Mouse (Mus musculus): Measurements from ENCODE around the gene Wdfy3.
"Not testable (repeated sequence)": the region's sequence is repeated elsewhere in the genome, so short reads cannot be mapped to it uniquely, and the experiment has no call there.

Wdfy3 gene

GRCm38 (mm10) chr5:101887989-101888388 is 181.7 kb downstream of the Wdfy3 start:
- DNase-seq (ENCODE audit: extremely low spot score), result no peak

- no peak for DNase-seq (ENCODE audit: extremely low spot score)
Observed at GRCm38 (mm10) chr5:101885039-101885438, 184.7 kb downstream of the Wdfy3 start.

GRCm38 (mm10) chr5:101882191-101882590 is 187.5 kb downstream of the Wdfy3 start:
- DNase-seq (ENCODE audit: extremely low spot score), result no peak

- no peak for DNase-seq (ENCODE audit: extremely low spot score)
Observed at GRCm38 (mm10) chr5:101879914-101880313, 189.8 kb downstream of the Wdfy3 start.

GRCm38 (mm10) chr5:101878403-101878802 is 191.3 kb downstream of the Wdfy3 start:
- DNase-seq (ENCODE audit: extremely low spot score), result no peak

GRCm38 (mm10) chr5:101876185-101876584 is 193.5 kb downstream of the Wdfy3 start:
- no peak for DNase-seq (ENCODE audit: extremely low spot score)

GRCm38 (mm10) chr5:101866722-101867121 is 203.0 kb downstream of the Wdfy3 start:
- DNase-seq (ENCODE audit: extremely low spot score), result no peak

GRCm38 (mm10) chr5:101863946-101864345 is 205.8 kb downstream of the Wdfy3 start:
- DNase-seq (ENCODE audit: extremely low spot score), result no peak

GRCm38 (mm10) chr5:101862651-101863050 is 207.1 kb downstream of the Wdfy3 start:
- DNase-seq (ENCODE audit: extremely low spot score), result no peak

GRCm38 (mm10) chr5:101861786-101862571 is 207.7 kb downstream of the Wdfy3 start:
- DNase-seq (ENCODE audit: extremely low spot score), result no peak

GRCm38 (mm10) chr5:101858891-101859436 is 210.8 kb downstream of the Wdfy3 start:
- no peak for DNase-seq (ENCODE audit: extremely low spot score)

GRCm38 (mm10) chr5:101855475-101855874 is 214.2 kb downstream of the Wdfy3 start:
- no peak for DNase-seq (ENCODE audit: extremely low spot score)

- DNase-seq (ENCODE audit: extremely low spot score), result no peak
Observed at GRCm38 (mm10) chr5:101854667-101855066, 215.1 kb downstream of the Wdfy3 start.

GRCm38 (mm10) chr5:101854100-101854499 is 215.6 kb downstream of the Wdfy3 start:
- DNase-seq (ENCODE audit: extremely low spot score), result no peak

GRCm38 (mm10) chr5:101852116-101852680 is 217.5 kb downstream of the Wdfy3 start:
- no peak for DNase-seq (ENCODE audit: extremely low spot score)

- no peak for DNase-seq (ENCODE audit: extremely low spot score)
Observed at GRCm38 (mm10) chr5:101851133-101851532, 218.6 kb downstream of the Wdfy3 start.

GRCm38 (mm10) chr5:101847762-101848161 is 222.0 kb downstream of the Wdfy3 start:
- no peak for DNase-seq (ENCODE audit: extremely low spot score)

GRCm38 (mm10) chr5:101847323-101847722 is 222.4 kb downstream of the Wdfy3 start:
- DNase-seq (ENCODE audit: extremely low spot score), result no peak

GRCm38 (mm10) chr5:101845930-101846329 is 223.8 kb downstream of the Wdfy3 start:
- no peak for DNase-seq (ENCODE audit: extremely low spot score)

GRCm38 (mm10) chr5:101845011-101845410 is 224.7 kb downstream of the Wdfy3 start:
- no peak for DNase-seq (ENCODE audit: extremely low spot score)

- no peak for DNase-seq (ENCODE audit: extremely low spot score)
Observed at GRCm38 (mm10) chr5:101840476-101840875, 229.2 kb downstream of the Wdfy3 start.

GRCm38 (mm10) chr5:101837605-101838004 is 232.1 kb downstream of the Wdfy3 start:
- not testable (repeated sequence) for DNase-seq (ENCODE audit: extremely low spot score)

GRCm38 (mm10) chr5:101836221-101836620 is 233.5 kb downstream of the Wdfy3 start:
- DNase-seq (ENCODE audit: extremely low spot score), result no peak

All from embryo, embryonic 9.5 days (tissue).